Mouse (Mus musculus) 3134 (cell line): ENCODE data around the gene Mapre1.
A peak's percentile ranks its signal among the peaks of the same experiment; 100 is the strongest.
"Not testable (repeated sequence)": the region's sequence is repeated elsewhere in the genome, so short reads cannot be mapped to it uniquely, and the experiment has no call there.

Experiments used
- DNase-seq: peaks from one replicate; pipeline ENCODE4 v3.0.0-alpha.2; 2011; ENCODE audit warnings: low spot score; ENCODE audit not compliant: insufficient read length; ENCODE audit errors: extremely low read depth

Mapre1 gene

DNA sequence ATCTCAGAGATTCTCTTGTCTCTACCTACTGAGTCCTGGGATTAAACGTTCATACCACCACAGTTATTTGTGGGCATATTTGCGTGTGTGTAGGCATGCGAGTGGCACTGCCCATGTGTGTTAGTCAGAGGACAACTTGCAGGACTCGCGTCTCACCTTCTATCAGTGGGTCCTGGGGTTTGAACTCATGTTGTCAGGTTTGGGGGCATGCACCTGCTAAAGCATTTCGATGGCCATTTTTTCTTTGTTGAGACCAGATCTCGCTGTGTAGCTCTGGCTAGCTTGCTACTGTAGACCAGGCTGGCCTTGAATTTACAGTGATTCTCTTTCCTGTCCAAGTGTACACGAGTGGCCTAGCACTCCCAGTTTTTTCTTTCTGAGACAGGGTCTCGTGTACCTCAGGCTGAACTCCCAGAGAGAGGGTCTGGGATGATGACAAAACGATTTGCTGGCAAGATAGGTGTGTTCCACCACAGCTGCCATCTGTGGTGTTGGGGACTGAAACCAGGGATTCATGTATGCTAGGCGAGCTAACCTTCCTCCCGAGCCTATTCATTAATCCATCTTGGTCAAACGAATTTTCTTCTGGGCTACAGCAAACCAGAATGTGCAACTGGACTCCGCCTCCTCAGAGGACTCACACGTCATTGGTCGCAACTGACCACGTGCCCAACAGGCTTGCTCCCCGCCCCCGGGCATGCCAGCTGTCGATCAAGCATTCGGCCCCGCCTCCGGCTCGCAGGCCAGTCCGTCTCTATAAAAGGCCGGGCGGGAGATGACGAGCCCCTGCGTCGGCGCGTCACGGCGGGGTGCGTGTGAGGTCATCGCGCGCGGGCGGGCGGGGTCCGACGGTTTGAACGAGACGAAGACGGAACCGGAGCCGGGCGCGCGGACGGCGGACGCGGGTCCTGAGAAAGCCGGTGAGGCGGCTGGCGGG, at the start of gene Mapre1:
Gene Mapre1 (plus strand): TSS at position 775 of the 937 bp plus-strand sequence.
- DNase-seq, result peak; percentile 99

DNA sequence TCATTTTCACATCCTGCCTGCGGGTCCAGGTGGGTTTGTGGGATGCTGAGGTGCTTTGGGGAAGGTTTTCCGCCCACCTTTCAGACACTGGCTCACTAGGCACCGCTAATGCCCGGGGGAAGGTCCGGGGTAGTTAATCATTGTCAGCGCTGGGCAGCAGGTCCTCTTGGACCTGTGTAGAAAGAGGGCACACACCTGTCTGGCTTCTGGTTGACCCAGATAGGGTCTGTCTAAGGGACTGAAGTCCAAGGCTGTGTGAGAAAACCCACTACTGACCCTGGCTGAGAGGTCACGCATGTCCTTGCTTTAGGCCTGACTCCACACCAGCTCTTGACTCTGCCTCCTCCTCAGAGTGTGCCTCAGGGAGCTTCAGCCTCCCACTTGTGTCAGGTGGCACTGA, 47.7 kb upstream of the Mapre1 start:
- not testable (repeated sequence) for DNase-seq

DNA sequence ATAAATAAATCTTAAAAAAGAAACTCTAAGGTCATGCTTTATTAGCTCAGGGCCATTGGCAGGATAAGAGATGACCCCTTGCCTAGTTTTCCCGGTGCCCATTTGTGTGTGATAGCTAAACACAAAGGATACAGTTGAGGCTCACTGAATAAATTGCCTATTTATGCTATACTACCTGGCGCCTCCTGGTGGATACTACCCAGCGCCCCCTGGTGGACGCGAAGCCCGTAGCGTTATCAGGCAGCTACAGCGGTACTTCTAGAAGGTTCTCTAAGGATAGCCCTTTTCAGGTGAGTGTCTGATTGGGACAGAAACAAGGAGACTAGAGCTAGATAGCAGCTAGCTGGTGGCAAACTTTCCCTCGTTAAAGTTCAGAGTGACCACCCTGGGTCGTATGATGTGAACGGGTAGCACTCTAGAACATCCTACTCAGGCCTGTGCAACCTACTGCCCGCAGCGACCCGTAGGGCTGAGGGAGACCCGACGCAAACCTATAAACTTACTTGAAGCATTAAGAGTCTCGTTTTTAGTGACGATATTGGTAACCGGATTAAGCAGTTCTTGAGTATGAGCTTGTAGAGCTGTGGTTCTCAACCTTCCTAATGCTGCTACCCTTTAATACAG, 46.5 kb upstream of the Mapre1 start:
- no peak for DNase-seq

DNA sequence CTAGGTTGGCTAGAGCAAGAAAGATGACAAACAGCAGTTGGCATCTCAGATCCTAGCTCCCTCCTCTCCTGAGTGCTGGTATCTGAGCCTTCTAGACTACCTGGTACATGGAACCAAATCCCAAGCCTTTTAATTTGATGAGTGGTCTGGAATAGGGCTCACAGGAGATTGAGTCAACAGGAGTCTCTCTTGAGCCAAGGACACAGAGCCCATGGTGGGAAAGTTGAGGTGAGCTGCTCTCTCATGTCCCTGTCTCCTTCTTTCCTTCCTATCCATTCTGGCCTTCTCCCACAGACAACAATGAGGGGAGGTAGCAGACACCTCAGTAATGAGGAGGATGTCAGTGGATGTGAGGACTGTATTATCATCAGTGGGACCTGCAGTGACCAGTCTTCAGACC, 44.7 kb upstream of the Mapre1 start, which contains the start of gene Dnmt3c:
Gene Dnmt3c (plus strand): TSS at position 301 of the 400 bp plus-strand sequence.
- DNase-seq, result no peak

DNA sequence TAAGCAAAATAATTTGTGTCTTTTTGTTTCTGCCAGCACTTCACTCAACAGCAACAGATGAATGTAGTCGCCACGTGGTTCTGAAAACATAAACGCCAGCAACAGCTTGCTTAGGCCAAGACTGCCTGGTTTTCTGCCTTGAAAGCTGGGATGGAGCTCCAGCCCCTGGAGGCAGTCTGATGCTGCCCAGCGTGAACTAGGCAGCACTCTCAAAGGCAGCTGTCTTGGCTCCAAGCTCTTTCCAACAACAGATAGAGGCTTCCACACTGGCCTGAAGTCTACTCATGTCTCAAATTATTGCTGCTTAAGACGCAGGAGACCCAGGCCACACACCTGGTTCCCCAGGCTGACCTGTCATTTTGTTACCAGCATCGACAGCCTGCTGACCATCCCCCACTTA, 37.7 kb upstream of the Mapre1 start:
- DNase-seq, result no peak

GRCm38 (mm10) chr2:153710701-153711330, 30.3 kb upstream of the Mapre1 start:
- DNase-seq, result no peak

- DNase-seq, result no peak
These were observed 28.4 kb upstream of the Mapre1 start for GRCm38 (mm10) chr2:153712646-153713091.

- peak; percentile 41 for DNase-seq
These were observed 27.8 kb upstream of the Mapre1 start for GRCm38 (mm10) chr2:153713227-153713626.

DNA sequence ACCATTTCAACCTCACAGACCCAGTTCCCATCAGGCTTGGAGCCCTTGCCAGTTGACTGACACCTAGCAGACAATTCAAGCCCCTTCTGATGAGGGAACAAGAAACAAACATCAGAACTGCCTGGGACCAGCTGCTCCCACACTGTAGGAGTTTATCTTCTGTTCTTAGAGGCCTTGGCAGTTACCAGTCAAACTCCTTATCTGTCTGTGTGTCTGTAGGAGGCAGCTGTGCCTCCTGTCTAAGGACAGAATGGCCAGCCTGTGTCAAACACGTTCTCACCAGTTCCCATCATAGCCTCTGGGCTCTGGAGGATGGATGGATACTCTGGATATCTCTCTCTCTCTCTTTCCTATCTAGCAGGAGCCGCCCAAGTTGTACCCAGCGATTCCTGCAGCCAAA, 23.2 kb upstream of the Mapre1 start:
- DNase-seq, result not testable (repeated sequence)

DNA sequence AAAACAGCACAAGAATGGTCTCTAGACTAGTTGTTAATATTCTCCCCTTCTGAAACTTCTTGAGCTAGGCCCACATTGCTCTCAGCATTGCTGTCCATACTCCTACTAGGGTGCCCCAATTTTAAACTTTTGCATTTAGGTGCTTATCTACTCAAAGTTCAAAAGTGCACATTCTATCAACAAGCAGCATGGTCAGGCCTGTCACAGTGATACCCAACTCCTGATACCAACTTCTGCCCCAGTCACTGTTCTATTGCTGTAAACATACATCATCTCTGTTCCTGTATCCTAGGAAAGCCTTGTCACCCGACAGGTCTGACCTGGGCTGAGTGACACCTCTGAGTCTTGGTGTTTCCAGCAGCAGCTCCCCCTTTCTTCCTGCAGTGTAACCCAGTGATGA, 18.0 kb upstream of the Mapre1 start:
- DNase-seq, result no peak

DNA sequence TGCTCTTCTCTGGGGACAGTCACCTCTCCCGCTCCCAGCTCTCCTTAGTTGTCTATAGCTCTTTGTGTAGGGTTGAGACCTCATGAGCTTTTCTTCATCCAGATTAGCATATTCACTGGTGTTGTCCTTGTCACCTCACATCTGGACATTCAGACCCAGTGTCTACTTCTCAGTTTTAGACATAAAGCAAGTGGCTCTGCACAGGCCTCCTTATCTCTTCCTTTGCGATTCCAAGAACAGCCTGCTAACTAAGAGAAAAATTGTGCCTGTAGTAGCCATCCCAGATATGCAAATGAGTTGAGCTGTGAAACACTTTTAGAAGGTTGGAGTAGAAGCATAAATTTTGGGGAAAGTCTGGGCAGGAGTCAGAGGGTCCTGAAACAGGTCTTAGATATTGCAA, 16.6 kb upstream of the Mapre1 start:
- no peak for DNase-seq

- DNase-seq, result no peak
These were observed 16.2 kb upstream of the Mapre1 start for GRCm38 (mm10) chr2:153724871-153725270.

DNA sequence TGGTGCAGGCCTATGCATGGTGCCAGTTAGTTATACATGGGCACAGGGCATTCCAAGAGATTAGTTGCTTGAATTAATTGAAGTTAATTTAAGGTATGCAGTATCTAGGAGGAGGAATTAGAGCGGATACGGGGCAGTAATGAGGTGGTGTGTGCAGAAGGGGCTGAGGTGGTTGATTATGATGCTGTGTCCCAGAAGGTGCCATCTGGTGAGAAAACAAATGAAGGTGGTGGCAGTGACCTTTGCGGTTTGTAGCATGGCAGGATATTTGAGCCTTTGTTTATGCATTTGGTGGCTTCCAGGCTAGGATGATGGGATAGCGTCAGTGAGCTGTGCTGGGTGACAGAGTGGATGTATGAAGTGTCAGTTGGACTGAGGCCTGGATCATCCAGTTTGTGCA, 15.8 kb upstream of the Mapre1 start:
- DNase-seq, result no peak

DNA sequence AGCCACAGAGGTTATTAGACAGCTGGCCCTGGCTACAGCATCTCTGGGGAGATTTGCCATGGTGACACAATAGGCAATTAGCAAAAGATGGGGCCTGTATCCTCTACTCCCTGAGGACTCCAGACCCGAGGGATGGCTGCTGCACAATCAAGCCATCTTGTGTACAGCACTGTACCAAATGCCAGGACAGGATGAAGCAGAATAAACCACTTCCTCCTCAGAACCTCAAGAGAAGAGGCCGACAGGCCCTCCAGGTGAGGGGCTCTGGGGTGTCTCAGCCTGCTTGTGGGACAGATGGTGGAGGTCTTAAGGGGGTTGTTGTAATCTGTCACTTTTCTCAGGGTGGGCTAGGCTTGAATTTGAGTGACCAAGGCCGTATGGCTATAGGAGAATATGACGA, 7.0 kb upstream of the Mapre1 start:
- no peak for DNase-seq

- DNase-seq, result peak; percentile 86
These were observed 477 bp downstream of the Mapre1 start for GRCm38 (mm10) chr2:153741437-153742065.

GRCm38 (mm10) chr2:153747994-153748393, 6.9 kb downstream of the Mapre1 start:
- DNase-seq, result no peak

DNA sequence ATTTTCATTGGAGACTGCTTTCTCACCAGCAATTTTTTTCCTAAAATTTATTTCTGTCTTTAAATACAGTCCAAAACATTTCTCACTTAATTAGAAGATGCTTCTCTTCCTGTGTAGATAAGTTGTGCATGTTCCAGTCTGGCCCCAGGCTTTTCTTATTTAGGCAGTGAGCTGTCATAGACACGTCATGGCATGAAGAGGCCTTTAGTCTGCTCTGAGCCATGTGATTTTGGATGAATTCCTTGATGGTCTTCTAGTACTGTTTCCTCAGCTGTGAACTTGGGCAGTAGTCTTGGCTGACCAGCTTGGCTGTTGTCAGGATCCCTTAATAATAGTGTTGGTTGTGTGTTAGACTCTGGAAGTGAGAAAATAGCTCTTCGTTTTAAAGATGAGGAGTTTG, 9.3 kb downstream of the Mapre1 start:
- DNase-seq, result no peak

- DNase-seq, result no peak
These were observed 21.0 kb downstream of the Mapre1 start for GRCm38 (mm10) chr2:153762121-153762520.

GRCm38 (mm10) chr2:153767484-153767883, 26.4 kb downstream of the Mapre1 start:
- no peak for DNase-seq

GRCm38 (mm10) chr2:153768881-153769280, 27.8 kb downstream of the Mapre1 start:
- no peak for DNase-seq

DNA sequence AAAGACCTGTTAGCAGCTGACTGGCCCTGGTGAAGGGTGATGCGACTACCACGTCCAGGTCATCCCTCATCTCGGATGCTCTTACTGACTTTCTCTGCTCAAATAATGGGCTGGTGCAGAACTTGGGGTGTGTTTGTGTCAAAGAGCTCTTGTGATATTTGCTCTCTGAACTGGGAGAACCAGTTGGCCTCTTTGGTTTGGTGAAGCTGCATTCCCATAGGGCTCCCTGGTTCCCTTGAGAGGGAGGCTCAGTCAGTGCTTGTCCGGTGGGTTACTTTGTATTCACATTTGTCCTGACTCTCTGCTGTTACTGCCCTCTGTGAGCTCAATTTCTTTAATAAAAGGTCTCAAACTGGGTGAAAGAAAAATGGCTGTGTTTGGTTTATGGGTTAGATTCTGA, 31.9 kb downstream of the Mapre1 start:
- no peak for DNase-seq
